Mouse (Mus musculus): ENCODE measurements around the gene Ssbp3. TPM values are rescaled to one million over a fixed set of nuclear protein-coding genes. Genes with fewer than 3 reads are reported as not detected.

Ssbp3 gene
- polyA plus RNA-seq, 1 experiment from 2014 or later: 31.5 TPM

- H3K4me2 ChIP-seq (ENCODE audit: low read depth, low read length): no peak overlapping the region
- H3K9ac ChIP-seq (ENCODE audit: low read depth, low read length): no peak overlapping the region
- ATAC-seq (ENCODE audit: low read depth): no peak
- WGBS (ENCODE audit: insufficient replicate concordance): 67% methylated on average over 8 of the region's 8 CpGs
- no peak overlapping the region for H3K27ac ChIP-seq (ENCODE audit: low read length)
- no peaks in the 10 kb centered on the region for H3K27me3 ChIP-seq (ENCODE audit: control insufficient read depth, insufficient read depth, low read depth, low read length)
- H3K4me3 ChIP-seq (ENCODE audit: low read depth, low read length): no peak overlapping the region
- H3K36me3 ChIP-seq (ENCODE audit: control insufficient read depth, insufficient read depth): no peaks in the 10 kb centered on the region
- H3K9me3 ChIP-seq (replicated peaks; ENCODE audit: control insufficient read depth, low read length): no peaks in the 10 kb centered on the region
- H3K4me1 ChIP-seq (ENCODE audit: control insufficient read depth, low read depth, low read length): peaks cover 3% of the 10 kb centered on the region
Observed at GRCm38 (mm10) chr4:106968910-106969309, 58.4 kb downstream of the Ssbp3 start.

- no peak for ATAC-seq (ENCODE audit: low read depth)
- no peak overlapping the region for H3K4me2 ChIP-seq (ENCODE audit: low read depth, low read length)
- H3K27ac ChIP-seq (ENCODE audit: low read length): no peak overlapping the region
- peaks cover 3% of the 10 kb centered on the region for H3K4me1 ChIP-seq (ENCODE audit: control insufficient read depth, low read depth, low read length)
- no peak overlapping the region for H3K4me3 ChIP-seq (ENCODE audit: low read depth, low read length)
- no peak overlapping the region for H3K9ac ChIP-seq (ENCODE audit: low read depth, low read length)
- H3K9me3 ChIP-seq (replicated peaks; ENCODE audit: control insufficient read depth, low read length): no peaks in the 10 kb centered on the region
- WGBS (ENCODE audit: insufficient replicate concordance): 45% methylated on average over 7 of the region's 7 CpGs
- no peaks in the 10 kb centered on the region for H3K27me3 ChIP-seq (ENCODE audit: control insufficient read depth, insufficient read depth, low read depth, low read length)
- H3K36me3 ChIP-seq (ENCODE audit: control insufficient read depth, insufficient read depth): no peaks in the 10 kb centered on the region
Observed at GRCm38 (mm10) chr4:106970786-106971185, 60.3 kb downstream of the Ssbp3 start.

- H3K4me3 ChIP-seq (ENCODE audit: low read depth, low read length): no peak overlapping the region
- H3K9me3 ChIP-seq (replicated peaks; ENCODE audit: control insufficient read depth, low read length): no peaks in the 10 kb centered on the region
- no peak overlapping the region for H3K4me2 ChIP-seq (ENCODE audit: low read depth, low read length)
- WGBS (ENCODE audit: insufficient replicate concordance): 81% methylated on average over 4 of the region's 4 CpGs
- H3K9ac ChIP-seq (ENCODE audit: low read depth, low read length): no peak overlapping the region
- H3K4me1 ChIP-seq (ENCODE audit: control insufficient read depth, low read depth, low read length): peaks cover 10% of the 10 kb centered on the region
- no peaks in the 10 kb centered on the region for H3K36me3 ChIP-seq (ENCODE audit: control insufficient read depth, insufficient read depth)
- ATAC-seq (ENCODE audit: low read depth): no peak
- H3K27me3 ChIP-seq (ENCODE audit: control insufficient read depth, insufficient read depth, low read depth, low read length): no peaks in the 10 kb centered on the region
- H3K27ac ChIP-seq (ENCODE audit: low read length): no peak overlapping the region
Observed at GRCm38 (mm10) chr4:106972061-106972460, 61.6 kb downstream of the Ssbp3 start.

- Histone ChIP-seq H3K4me2 (ENCODE audit: low read depth, low read length) (no peak overlapping the region), H3K9ac (ENCODE audit: low read depth, low read length) (no peak overlapping the region), H3K27me3 (ENCODE audit: control insufficient read depth, insufficient read depth, low read depth, low read length) (no peaks in the 10 kb centered on the region), H3K4me1 (ENCODE audit: control insufficient read depth, low read depth, low read length) (peaks cover 10% of the 10 kb centered on the region), H3K27ac (ENCODE audit: low read length) (no peak overlapping the region), H3K4me3 (ENCODE audit: low read depth, low read length) (no peak overlapping the region), H3K36me3 (ENCODE audit: control insufficient read depth, insufficient read depth) (no peaks in the 10 kb centered on the region), H3K9me3 (replicated peaks; ENCODE audit: control insufficient read depth, low read length) (no peaks in the 10 kb centered on the region)
- ATAC-seq (ENCODE audit: low read depth): peak; percentile 50
- whole genome bisulfite sequencing (ENCODE audit: insufficient replicate concordance): 68% methylated on average over 15 of the region's 15 CpGs
Observed at GRCm38 (mm10) chr4:106972461-106973384, 62.2 kb downstream of the Ssbp3 start.

GRCm38 (mm10) chr4:106975324-106975723, 64.8 kb downstream of the Ssbp3 start:
- Histone ChIP-seq H3K27me3 (ENCODE audit: control insufficient read depth, insufficient read depth, low read depth, low read length) (no peaks in the 10 kb centered on the region), H3K9me3 (replicated peaks; ENCODE audit: control insufficient read depth, low read length) (no peaks in the 10 kb centered on the region), H3K4me3 (ENCODE audit: low read depth, low read length) (no peak overlapping the region), H3K9ac (ENCODE audit: low read depth, low read length) (no peak overlapping the region), H3K4me2 (ENCODE audit: low read depth, low read length) (no peak overlapping the region), H3K36me3 (ENCODE audit: control insufficient read depth, insufficient read depth) (no peaks in the 10 kb centered on the region), H3K27ac (ENCODE audit: low read length) (no peak overlapping the region), H3K4me1 (ENCODE audit: control insufficient read depth, low read depth, low read length) (peaks cover 15% of the 10 kb centered on the region)
- no peak for ATAC-seq (ENCODE audit: low read depth)
- 80% methylated on average over 6 of the region's 6 CpGs for WGBS (ENCODE audit: insufficient replicate concordance)

- WGBS (ENCODE audit: insufficient replicate concordance): 72% methylated on average over 4 of the region's 4 CpGs
- Histone ChIP-seq H3K4me2 (ENCODE audit: low read depth, low read length) (no peak overlapping the region), H3K4me1 (ENCODE audit: control insufficient read depth, low read depth, low read length) (peaks cover 20% of the 10 kb centered on the region), H3K36me3 (ENCODE audit: control insufficient read depth, insufficient read depth) (no peaks in the 10 kb centered on the region), H3K27me3 (ENCODE audit: control insufficient read depth, insufficient read depth, low read depth, low read length) (no peaks in the 10 kb centered on the region), H3K27ac (ENCODE audit: low read length) (no peak overlapping the region), H3K9ac (ENCODE audit: low read depth, low read length) (no peak overlapping the region), H3K9me3 (replicated peaks; ENCODE audit: control insufficient read depth, low read length) (no peaks in the 10 kb centered on the region), H3K4me3 (ENCODE audit: low read depth, low read length) (no peak overlapping the region)
- ATAC-seq (ENCODE audit: low read depth): no peak
Observed at GRCm38 (mm10) chr4:106975890-106976289, 65.4 kb downstream of the Ssbp3 start.

GRCm38 (mm10) chr4:106976576-106976975, 66.1 kb downstream of the Ssbp3 start:
- 69% methylated on average over 2 of the region's 2 CpGs for WGBS (ENCODE audit: insufficient replicate concordance)
- no peak overlapping the region for H3K27ac ChIP-seq (ENCODE audit: low read length)

GRCm38 (mm10) chr4:106977218-106977651, 66.7 kb downstream of the Ssbp3 start:
- H3K4me3 ChIP-seq (ENCODE audit: low read depth, low read length): no peak overlapping the region
- peaks cover 31% of the 10 kb centered on the region for H3K4me1 ChIP-seq (ENCODE audit: control insufficient read depth, low read depth, low read length)
- H3K9ac ChIP-seq (ENCODE audit: low read depth, low read length): no peak overlapping the region
- H3K27me3 ChIP-seq (ENCODE audit: control insufficient read depth, insufficient read depth, low read depth, low read length): no peaks in the 10 kb centered on the region
- H3K36me3 ChIP-seq (ENCODE audit: control insufficient read depth, insufficient read depth): no peaks in the 10 kb centered on the region
- no peak overlapping the region for H3K27ac ChIP-seq (ENCODE audit: low read length)
- 25% methylated on average over 6 of the region's 6 CpGs for WGBS (ENCODE audit: insufficient replicate concordance)
- no peak for ATAC-seq (ENCODE audit: low read depth)
- no peak overlapping the region for H3K4me2 ChIP-seq (ENCODE audit: low read depth, low read length)
- no peaks in the 10 kb centered on the region for H3K9me3 ChIP-seq (replicated peaks; ENCODE audit: control insufficient read depth, low read length)

More at GRCm38 (mm10) chr4:106976576-106976975, 66.1 kb downstream of the Ssbp3 start:
- Histone ChIP-seq H3K4me3 (ENCODE audit: low read depth, low read length) (no peak overlapping the region), H3K36me3 (ENCODE audit: control insufficient read depth, insufficient read depth) (no peaks in the 10 kb centered on the region), H3K27me3 (ENCODE audit: control insufficient read depth, insufficient read depth, low read depth, low read length) (no peaks in the 10 kb centered on the region), H3K4me1 (ENCODE audit: control insufficient read depth, low read depth, low read length) (peaks cover 27% of the 10 kb centered on the region), H3K9me3 (replicated peaks; ENCODE audit: control insufficient read depth, low read length) (no peaks in the 10 kb centered on the region), H3K4me2 (ENCODE audit: low read depth, low read length) (no peak overlapping the region), H3K9ac (ENCODE audit: low read depth, low read length) (no peak overlapping the region)
- no peak for ATAC-seq (ENCODE audit: low read depth)

- no peaks in the 10 kb centered on the region for H3K9me3 ChIP-seq (replicated peaks; ENCODE audit: control insufficient read depth, low read length)
- H3K27ac ChIP-seq (ENCODE audit: low read length): no peak overlapping the region
- H3K27me3 ChIP-seq (ENCODE audit: control insufficient read depth, insufficient read depth, low read depth, low read length): no peaks in the 10 kb centered on the region
- H3K4me2 ChIP-seq (ENCODE audit: low read depth, low read length): no peak overlapping the region
- H3K9ac ChIP-seq (ENCODE audit: low read depth, low read length): no peak overlapping the region
- no peak for ATAC-seq (ENCODE audit: low read depth)
- H3K36me3 ChIP-seq (ENCODE audit: control insufficient read depth, insufficient read depth): no peaks in the 10 kb centered on the region
- 65% methylated on average over 8 of the region's 8 CpGs for WGBS (ENCODE audit: insufficient replicate concordance)
- H3K4me3 ChIP-seq (ENCODE audit: low read depth, low read length): no peak overlapping the region
- peaks cover 30% of the 10 kb centered on the region for H3K4me1 ChIP-seq (ENCODE audit: control insufficient read depth, low read depth, low read length)
Observed at GRCm38 (mm10) chr4:106978376-106978775, 67.9 kb downstream of the Ssbp3 start.

Measured in liver, embryonic 16.5 days (tissue).